Mouse (Mus musculus): ENCODE data around the gene Ahcy.
"Not testable (repeated sequence)": the region's sequence is repeated elsewhere in the genome, so short reads cannot be mapped to it uniquely, and the experiment has no call there.

Gene Ahcy

GRCm38 (mm10) chr2:155073978-155074765 lies at the start of gene Ahcy:
Ahcy (minus strand) TSS chr2:155074497.
- peak; percentile 91 for DNase-seq

DNA sequence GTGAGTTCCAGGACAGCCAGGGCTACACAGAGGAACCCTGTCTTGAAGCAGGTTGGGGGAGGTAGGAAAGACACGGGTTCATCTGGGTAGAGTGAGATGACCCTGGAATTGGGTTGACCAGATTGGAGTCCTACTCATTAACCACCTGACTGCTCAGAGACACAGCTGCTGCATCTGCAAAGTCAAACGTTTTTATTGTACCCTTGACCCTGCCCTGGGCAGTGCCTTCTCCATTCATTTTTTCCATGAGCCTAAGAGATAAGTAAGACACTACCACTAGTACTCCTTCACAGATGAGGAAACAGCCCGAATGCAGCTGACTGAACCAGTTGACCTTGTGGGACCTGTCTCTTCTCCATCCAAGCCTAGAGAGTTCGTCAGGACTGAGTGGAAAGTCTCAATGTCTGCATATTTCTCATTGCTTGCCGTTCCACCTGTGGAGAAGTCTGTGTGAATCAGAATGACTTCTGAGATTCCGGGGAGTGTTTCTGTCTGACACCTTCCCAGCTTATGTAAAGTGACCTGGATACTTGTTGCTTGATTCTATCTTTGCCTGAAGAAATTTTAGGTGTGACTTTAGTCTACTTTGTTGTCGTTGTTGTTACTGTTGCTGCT lies 41.0 kb upstream of the Ahcy start:
- DNase-seq, result no peak

DNA sequence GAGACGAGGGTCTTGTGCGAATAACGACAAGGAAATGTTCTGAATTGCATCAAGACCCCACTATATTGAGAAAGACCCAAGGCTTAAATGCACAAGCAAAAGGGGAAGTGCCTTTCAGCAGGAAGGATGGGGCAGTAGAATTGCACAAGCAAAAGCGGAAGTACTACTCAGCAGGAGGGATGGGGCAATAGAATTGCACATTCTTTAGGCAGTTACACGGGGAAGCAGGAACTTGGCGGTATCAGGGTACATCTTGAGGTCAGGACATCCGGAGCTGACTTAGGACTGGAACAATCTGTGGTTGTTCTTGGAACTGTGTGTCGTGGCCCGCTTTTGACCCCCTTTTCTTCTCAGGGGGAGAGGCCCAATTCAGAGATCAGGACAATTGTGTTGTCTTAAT lies 33.0 kb upstream of the Ahcy start:
- DNase-seq, result not testable (repeated sequence)

- no peak for DNase-seq
These were observed 29.3 kb upstream of the Ahcy start for GRCm38 (mm10) chr2:155103607-155104006.

DNA sequence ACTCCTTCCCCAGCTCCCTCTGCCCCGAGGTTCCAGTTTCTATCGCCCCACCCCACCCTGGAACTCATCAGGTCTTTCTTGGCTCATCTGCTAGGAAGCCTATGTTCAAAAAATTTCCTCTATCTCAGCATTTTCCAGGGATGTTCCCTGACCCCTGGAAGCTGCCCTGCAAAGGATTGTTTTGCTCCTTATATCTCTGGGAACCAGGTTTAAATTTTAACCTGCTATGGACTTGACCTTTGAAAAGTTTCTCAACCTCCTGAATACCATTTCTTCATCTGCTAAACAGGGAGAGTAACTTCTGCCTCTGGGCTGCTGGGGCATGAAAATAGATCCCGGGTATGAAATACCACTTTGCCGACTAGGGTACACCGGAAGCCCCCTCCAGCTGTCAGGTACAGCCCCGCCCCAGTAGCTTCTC lies 27.5 kb upstream of the Ahcy start:
- no peak for DNase-seq

GRCm38 (mm10) chr2:155100796-155101259 lies 26.5 kb upstream of the Ahcy start:
- no peak for DNase-seq

GRCm38 (mm10) chr2:155099994-155100795 lies 25.9 kb upstream of the Ahcy start:
- DNase-seq, result no peak

DNA sequence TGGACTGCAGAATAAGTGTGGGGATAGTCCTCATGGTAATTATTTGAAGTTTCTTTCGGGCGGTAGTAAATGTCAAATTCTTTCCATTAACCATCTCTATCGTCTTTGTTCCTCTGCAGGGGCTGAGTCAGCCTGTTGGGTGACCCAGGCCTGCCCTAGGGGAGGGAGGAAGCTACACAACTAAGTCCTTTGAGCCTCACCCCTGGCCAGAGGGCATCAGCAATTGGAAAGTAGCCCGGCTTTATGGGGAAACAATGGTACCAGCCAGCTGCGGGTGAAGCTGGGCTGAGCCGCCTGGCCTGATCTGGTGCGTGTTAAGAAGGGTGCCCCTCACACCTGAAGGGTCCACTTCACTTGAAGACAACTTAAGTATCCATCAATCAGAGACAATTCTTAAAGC lies 25.1 kb upstream of the Ahcy start:
- DNase-seq, result peak; percentile 14

DNA sequence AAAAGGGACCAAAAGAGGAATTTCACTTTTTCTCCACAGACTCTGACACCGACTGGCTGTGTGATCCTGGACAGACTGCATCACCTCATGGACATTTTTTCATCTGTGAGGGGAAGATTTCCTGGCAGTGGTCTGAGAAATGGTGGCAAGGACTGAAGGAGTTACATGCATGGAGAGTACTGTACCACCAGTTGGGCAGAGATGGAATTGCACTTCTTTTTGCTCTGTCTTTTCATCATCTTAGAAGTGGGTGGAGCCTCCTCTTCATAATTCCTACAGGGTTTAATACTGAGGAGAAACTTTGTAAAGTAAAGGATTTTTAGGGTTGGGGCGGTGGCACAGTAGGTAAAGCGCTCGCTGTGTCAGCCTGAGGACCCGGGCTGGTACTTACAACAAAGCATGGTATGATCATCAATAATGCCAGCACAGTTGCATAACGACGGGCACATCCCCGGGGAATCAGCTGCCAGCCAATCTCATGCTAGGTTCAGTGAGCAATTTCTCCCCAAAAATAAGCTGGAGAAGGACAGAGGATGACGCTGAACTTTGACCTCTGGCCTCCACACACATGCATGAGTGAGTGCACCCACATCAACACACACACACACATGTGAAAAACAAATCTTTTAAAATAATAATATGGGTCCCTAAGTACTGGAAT lies 24.6 kb upstream of the Ahcy start:
- peak; percentile 59 for DNase-seq

DNA sequence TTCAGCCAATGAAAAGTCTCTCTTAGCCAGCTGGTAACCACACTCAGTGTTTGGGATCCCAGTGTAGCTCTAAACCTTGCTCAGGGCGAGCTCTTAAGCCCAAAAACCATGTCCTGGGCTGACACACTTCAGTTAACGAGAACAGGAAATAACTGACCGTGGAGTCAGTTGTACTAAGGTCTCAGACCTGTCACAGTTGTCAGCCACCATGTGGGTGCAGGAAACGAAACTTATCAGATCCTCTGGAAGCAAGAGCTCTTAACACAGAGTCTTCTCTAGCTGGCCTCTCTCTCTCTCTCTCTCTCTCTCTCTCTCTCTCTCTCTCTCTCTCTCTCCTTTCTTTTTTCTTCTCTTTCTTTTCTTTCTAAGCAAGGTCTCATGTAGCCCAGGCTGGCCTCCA lies 19.1 kb upstream of the Ahcy start:
- DNase-seq, result no peak

DNA sequence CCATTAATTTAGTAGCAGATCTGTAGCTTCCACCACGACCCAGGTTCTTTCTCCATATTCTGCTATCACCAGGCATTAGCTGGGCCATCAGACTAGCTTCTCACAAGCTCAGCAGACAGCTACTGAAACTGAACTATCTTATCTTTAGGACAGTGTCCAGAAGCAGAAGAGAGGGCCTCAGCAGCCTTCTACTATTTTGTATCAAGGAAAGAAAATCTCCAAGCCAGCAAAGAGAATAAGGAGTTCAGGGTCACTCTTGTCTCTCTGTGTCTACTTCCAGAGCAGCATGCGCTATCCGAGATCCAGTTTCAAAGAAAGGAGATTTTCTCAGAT lies 17.4 kb upstream of the Ahcy start:
- DNase-seq, result no peak

DNA sequence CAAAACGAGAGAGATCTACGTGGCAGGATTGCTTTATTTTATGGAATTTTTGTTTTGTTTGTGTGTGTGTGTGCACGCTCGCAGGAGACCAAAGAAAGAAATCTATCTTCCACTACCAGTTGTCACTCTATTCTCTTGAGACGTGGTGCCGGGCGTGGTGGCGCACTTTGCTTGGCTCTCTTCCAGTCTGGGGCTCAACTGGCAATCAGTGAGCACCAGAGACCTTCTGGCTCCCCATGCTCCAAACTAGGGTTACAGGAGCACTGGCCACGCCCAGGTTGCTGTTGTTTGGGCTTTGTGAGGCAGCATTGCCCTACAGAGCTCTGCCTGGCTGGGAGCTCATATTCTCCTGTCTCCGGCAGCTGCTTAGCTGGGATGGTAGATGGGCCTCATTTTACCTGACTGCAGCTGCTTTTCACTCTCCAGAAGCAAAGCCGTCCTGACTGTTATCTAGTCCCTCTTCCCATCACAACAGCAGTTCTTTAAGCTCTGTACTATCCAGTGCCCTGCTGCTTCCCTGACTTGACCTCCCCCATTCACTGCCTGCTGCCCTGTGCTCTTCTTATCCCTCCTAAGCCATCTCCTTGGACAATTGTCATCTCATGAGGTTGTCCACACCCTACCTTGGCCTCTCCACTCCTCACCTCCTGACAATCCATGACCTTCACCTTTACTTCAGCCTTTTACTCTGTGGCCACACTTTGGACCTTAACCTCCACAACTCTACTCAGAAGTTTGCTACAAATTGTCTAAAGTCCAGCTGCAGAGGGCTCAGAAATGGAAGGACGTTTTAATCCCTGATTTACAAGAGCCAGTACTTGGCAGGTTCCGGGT lies 16.8 kb upstream of the Ahcy start:
- peak; percentile 14 for DNase-seq

- DNase-seq, result no peak
These were observed 14.0 kb upstream of the Ahcy start for GRCm38 (mm10) chr2:155088264-155088663.

DNA sequence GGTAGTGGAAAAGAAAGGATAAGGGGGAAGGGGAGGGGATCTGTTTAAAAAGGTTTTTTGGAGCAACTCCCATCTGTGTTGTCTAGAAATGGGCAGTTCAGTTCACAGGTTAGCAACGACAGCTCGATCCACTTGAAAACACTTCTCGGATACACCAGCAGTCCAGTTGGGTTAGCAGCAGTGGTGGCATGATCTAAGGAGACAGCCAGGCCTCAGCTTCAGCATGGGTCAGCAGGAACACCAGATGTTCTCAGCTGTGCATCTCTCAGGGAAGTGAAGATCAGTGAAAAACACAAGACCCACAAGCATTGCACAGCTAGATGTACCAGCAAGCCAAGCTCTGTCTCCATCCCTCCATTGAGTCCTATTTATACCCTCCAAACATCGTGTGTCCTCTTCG lies 12.0 kb upstream of the Ahcy start:
- DNase-seq, result peak; percentile 58

DNA sequence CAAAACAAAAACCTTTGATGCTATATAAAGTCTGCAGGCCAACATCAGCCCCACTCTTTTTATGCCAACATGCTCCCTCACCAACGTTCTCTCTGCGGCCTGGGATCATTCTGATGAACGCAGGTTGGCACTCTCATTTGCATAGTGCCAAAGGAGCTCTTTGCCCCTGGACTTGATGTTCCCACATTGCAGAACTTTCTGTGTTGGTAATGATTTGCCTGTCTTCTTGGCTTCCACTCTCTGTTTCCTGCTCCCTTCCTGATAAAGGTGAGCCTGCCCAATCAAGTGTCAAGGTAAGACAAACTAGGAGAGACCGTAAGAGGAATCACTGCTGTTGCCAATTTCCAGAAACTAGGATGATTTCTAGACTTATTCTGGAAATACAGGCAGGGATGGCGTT lies 10.2 kb upstream of the Ahcy start:
- DNase-seq, result no peak

GRCm38 (mm10) chr2:155082121-155082803 lies 8.0 kb upstream of the Ahcy start:
- DNase-seq, result peak; percentile 76

- no peak for DNase-seq
These were observed 6.8 kb upstream of the Ahcy start for GRCm38 (mm10) chr2:155081056-155081455.

- DNase-seq, result no peak
These were observed 5.9 kb upstream of the Ahcy start for GRCm38 (mm10) chr2:155080179-155080530.

- DNase-seq, result no peak
These were observed 5.3 kb upstream of the Ahcy start for GRCm38 (mm10) chr2:155079500-155080178.

DNA sequence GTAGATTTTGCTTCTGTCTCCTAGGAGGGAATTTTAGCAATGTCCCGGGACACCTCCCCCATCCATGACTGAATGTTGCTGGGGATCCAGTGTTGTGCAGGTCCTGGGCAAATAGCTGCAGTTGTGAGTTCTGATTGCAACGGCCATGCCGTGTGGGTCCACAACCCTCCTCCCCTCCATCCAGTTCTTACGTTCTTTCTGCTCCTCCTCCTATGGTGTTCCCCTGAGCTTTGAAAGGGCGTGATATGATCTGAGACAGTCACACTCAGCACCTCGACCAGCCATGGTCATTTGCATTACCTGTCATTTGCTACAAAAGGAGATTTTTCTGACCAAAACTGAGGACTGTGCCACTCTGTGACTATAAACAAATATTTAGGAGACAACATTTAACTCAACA lies 1.4 kb upstream of the Ahcy start:
- no peak for DNase-seq

DNA sequence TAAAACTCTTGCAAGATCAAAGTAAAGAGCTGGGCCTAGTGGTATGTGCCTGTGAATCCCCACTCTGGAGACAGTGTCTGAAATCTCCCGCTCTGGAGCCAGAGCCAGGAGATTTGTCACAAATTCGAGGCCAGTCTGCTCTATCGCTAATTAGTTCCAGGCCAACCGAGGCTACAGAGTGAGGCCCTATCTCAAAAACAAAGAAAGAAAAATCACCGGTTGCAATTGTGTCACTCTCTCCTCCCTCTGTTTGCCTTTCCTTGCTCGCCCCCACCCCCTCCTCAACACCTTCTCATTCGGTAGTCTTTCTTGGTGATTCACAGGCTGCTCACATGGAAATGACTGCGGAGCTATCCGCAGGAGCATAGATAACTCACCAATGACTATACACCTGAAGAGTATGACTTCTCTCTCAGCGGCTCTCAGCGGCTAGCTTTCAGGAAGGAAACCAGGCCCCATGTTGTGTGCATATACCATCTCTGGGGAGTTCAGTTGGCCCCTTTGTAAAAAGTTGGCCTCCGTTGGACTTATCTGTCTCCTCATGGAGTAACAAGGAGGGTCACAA lies 551 bp upstream of the Ahcy start:
- peak; percentile 16 for DNase-seq

Data from lung, postnatal 10 days (tissue).